Mouse (Mus musculus): ENCODE measurements around the gene Oxt.

Oxt gene

DNA sequence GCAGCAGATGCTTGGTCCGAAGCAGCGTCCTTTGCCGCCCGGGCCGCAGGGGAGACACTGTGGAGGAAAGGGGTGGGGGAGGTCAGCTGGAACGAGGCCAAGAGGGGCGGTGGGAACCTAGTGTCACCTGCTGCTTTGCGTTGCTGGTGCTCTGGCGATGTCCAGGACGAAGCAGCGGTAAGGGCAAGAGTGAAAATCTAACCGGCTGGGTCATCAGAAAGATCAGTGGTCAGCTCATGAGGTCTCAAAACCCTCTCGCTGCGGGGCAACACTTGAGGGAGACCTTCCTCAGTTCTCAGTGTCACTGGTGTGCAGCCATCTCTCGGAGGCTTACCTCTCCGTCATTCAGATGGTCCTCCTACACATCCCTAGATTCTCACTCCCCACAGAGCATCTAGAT, 5.2 kb downstream of the Oxt start:
- no peak for DNase-seq

- no peak for DNase-seq
Observed at GRCm38 (mm10) chr2:130582552-130582951, 6.6 kb downstream of the Oxt start, which contains the start of gene Avp. Gene Avp, minus strand, starts transcription at chr2:130582554.

DNA sequence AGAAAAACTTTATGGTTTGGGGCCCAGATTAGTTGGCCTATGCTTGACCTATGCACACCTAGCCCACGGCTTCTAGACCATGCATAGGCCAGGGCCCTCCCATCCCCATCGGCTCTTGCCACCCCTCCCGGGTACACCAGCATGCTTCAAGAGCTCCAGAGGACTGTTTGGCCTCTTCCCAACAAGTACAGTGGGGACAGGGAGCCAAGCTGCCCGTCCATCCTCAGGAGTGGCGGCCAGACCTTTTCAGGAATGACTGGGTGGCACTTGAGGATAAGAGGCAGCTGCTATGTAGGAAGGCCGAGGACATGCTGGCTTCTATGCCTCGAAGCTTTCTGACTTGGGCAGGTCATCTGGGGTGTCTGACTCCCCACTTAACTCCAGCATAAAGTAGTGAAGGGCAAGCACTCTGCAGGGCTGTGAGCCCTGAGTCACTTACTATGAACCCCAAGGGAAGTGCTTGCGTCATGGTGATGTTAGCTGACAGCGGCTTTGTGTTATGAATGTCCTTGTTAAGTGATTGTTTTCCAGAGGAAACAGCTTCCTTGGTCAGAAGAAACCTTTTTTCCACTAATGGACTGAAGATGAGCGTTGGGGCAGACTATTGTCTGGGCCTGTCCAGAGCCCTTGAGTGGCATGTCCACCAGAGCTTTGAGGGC, 8.1 kb downstream of the Oxt start:
- DNase-seq, result no peak

DNA sequence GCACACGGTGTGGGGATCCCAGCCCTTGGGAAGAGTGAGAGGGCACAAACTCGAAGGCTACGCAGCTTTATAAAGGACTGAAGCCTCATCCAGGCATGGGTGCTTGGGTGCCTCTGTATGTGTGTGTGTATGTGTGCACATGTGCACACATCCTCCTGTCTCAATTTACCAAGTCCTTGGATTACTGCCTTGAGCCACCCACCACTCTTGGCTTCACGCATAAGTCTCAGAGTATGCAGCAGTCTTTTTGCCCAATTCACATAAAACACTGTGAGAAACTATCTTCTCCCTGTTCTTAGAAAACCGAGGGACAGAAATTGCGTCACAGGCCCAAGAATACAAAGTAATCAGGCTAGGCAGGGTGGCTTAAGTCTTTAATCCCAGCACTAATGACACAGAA, 10.0 kb downstream of the Oxt start:
- no peak for DNase-seq

DNA sequence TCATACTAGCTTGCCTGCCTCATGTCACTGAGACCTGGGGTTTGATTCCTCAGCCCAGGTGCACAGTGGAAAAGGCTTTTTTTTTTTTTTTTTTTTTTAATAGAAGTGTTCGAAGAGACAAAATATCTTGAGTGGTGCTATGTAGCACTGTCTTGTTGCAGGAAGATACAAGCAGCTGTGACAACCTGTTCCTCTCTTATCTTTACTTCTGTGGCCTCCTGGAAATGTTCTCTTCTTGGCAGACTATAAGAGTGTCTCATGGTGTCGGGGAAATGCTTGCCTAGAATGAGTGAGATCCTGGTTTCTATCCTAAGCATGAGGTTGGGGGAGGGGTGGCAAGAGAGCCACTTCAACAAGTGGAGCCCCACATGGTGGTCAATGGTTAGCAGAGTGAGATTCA, 12.4 kb downstream of the Oxt start:
- DNase-seq, result no peak

GRCm38 (mm10) chr2:130589157-130589556, 13.2 kb downstream of the Oxt start:
- DNase-seq, result no peak

GRCm38 (mm10) chr2:130589761-130590160, 13.8 kb downstream of the Oxt start:
- no peak for DNase-seq

DNA sequence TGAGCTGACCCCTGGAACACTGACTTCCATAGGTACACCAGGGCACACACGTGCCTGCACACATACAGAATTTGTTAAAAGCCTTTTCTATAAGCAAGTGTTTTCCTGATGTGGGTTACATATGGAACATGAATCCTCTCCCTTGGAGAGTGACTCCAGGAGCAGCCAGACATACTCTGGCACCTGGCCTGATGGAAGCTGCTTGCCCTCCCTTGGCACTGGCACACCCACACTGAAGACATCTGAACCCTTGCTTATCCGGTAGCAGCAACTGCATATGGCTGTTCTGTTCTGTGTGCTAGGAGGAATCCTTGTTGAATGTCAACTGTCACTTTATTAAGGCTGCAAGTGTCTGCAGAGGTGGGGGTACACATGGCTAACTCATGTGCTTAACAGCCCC, 15.0 kb downstream of the Oxt start:
- no peak for DNase-seq

- no peak for DNase-seq
Observed at GRCm38 (mm10) chr2:130595596-130595995, 19.6 kb downstream of the Oxt start.

GRCm38 (mm10) chr2:130597601-130598010, 21.6 kb downstream of the Oxt start:
- DNase-seq, result no peak

DNA sequence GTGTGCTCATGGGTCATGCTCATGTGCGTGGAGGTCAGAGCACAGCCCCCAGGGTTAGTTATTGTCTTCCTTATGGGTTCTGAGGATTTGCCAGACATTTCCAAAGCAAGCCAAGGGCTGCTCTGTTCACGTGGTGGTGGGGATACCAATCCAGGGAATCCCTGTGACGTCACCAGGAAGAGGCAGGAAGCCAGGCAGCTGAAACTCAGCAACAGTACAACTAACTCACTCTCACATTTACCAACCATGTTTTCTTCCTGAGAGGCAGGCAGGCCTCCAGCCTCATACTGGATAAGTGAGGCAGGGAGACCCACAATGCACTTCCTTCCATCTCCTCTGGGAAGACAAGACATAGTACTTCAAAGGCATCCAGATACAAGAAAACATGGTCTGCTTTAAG, 22.4 kb downstream of the Oxt start:
- no peak for DNase-seq

GRCm38 (mm10) chr2:130602195-130602594, 26.2 kb downstream of the Oxt start:
- no peak for DNase-seq

DNA sequence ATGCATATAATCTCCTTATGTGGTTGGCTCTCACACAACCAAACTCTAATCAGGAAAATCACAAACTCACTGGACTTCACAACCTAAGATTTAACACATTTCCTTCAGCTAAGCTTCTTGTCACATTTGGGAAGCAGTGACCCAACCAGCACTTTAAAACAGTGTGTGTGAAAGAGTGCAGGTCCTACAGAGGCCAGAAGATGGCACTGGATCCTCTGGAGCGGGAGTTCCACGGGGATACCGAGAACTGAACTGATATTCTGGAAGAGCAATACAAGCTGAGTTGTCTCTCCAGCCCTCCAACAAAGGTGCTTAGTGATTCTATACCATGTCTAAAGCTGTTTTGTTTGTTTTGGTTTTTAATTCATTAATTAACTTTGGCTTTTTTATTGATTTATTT, 37.1 kb downstream of the Oxt start:
- peak; percentile 48 for DNase-seq

GRCm38 (mm10) chr2:130618972-130619371, 43.0 kb downstream of the Oxt start:
- DNase-seq, result no peak

Data from thymus, postnatal 14 days (tissue).